In the genomic region with DNA sequence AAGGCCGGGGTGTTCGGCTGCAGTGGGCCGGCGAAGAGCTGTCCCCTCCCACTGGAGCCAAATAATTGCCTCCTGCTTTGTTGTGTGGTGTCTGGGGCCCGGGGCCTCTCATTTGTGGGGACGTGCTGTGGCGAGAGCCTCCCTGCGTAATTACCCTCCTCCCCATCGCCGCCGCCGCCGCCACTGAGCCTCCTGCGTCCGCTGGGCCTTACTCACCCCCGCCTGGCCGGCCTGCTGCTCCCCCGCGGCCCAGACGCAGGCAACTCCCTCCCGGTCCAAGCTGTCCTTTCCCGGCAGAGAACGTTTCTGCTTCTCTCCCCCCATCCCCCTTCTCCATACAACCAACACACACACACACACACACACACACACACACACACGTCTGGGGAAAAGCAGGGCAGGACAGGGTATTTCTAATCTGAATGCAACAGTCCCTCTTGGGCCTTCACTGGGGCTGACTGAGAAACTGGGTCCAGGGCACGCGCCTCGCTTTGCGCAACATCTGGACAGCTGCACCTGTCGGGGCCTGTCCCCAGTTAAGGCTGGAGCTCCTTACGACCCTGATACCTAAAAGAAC, we compare ENCODE assay signal across 8 mouse cellular contexts. TPM values are rescaled to one million over a fixed set of nuclear protein-coding genes. Genes with fewer than 3 reads are reported as not detected.
A peak's percentile ranks its signal among the peaks of the same experiment; 100 is the strongest.
DNase-seq lines count a peak whose midpoint lies in the region; ATAC-seq and TF ChIP-seq lines count a peak whose summit lies in the region.

No protein-coding gene starts in this region.

- peak overlapping the region; percentile 32 for H3K4me3 ChIP-seq in forebrain, embryonic 13.5 days
- peak overlapping the region; percentile 28 for H3K4me3 ChIP-seq in hindbrain, embryonic 14.5 days (replicated peaks; ENCODE audit: low read length)
- 0 out of 2 replicates have a peak overlapping the region, but pooled peaks have one; percentile 8 for H3K4me3 ChIP-seq in olfactory bulb, adult 2 months (ENCODE audit: insufficient read depth, low read depth, low read length)

- H3K9ac ChIP-seq in forebrain, embryonic 13.5 days: peak overlapping the region; percentile 69
- H3K9ac ChIP-seq in hindbrain, embryonic 14.5 days: peak overlapping the region; percentile 60

- H3K27me3 ChIP-seq in forebrain, embryonic 13.5 days: peaks cover 25% of the 10 kb centered on the region
- no peaks in the 10 kb centered on the region for H3K27me3 ChIP-seq in hindbrain, embryonic 14.5 days (ENCODE audit: control insufficient read depth, insufficient read depth, low read length)

- peak; percentile 61 for DNase-seq in cerebellum, adult 11-12 months
- no peak for DNase-seq in cerebellum, postnatal 4 days (ENCODE audit: low spot score in 2 of 2)
- peak; percentile 44 for DNase-seq in R1 (ENCODE audit: low read depth, low spot score)
- DNase-seq in hindbrain, embryonic 14.5 days (ENCODE audit: low spot score): no peak
- DNase-seq in liver: peak; percentile 36
- no peak for DNase-seq in spleen, postnatal 14 days (ENCODE audit: low spot score in 2 of 2)

- H3K4me2 ChIP-seq in forebrain, embryonic 13.5 days: peak overlapping the region; percentile 68
- peak overlapping the region; percentile 62 for H3K4me2 ChIP-seq in hindbrain, embryonic 14.5 days (replicated peaks)

- ATAC-seq in forebrain, embryonic 13.5 days: peak; percentile 43
- ATAC-seq in hindbrain, embryonic 14.5 days (ENCODE audit: low FRiP score): peak; percentile 27; the same call in 1 of the 2 replicates

- no peak for TF ChIP-seq CTCF in olfactory bulb, adult 2 months (IDR thresholded peaks at IDR 0.05; ENCODE audit: insufficient read depth, low read depth, low read length)

- H3K36me3 ChIP-seq in forebrain, embryonic 13.5 days (ENCODE audit: poor library complexity, severe bottlenecking): no peaks in the 10 kb centered on the region
- H3K36me3 ChIP-seq in hindbrain, embryonic 14.5 days (replicated peaks; ENCODE audit: control insufficient read depth, insufficient read depth): no peaks in the 10 kb centered on the region

- peak overlapping the region; percentile 66 for H3K27ac ChIP-seq in forebrain, embryonic 13.5 days
- H3K27ac ChIP-seq in hindbrain, embryonic 14.5 days: no peak overlapping the region
- H3K27ac ChIP-seq in olfactory bulb, adult 2 months (ENCODE audit: insufficient read depth, low read depth, low read length): no peak overlapping the region

- 1% methylated on average over 27 of the region's 30 CpGs for WGBS in forebrain, embryonic 13.5 days
- WGBS in hindbrain, embryonic 14.5 days: 3% methylated on average over 30 of the region's 30 CpGs
- 20% methylated on average over 30 of the region's 30 CpGs for WGBS in olfactory bulb, adult 2 months

- H3K4me1 ChIP-seq in forebrain, embryonic 13.5 days: peaks cover 23% of the 10 kb centered on the region
- H3K4me1 ChIP-seq in hindbrain, embryonic 14.5 days (replicated peaks; ENCODE audit: control insufficient read depth, insufficient read depth, low read length): peaks cover 14% of the 10 kb centered on the region
- peaks cover 17% of the 10 kb centered on the region for H3K4me1 ChIP-seq in olfactory bulb, adult 2 months (ENCODE audit: control insufficient read depth, insufficient read depth, low read length)

- no peaks in the 10 kb centered on the region for H3K9me3 ChIP-seq in forebrain, embryonic 13.5 days (replicated peaks)
- no peaks in the 10 kb centered on the region for H3K9me3 ChIP-seq in hindbrain, embryonic 14.5 days (ENCODE audit: control insufficient read depth, low read length)

- no peak for TF ChIP-seq POLR2A in olfactory bulb, adult 2 months (IDR thresholded peaks at IDR 0.05; ENCODE audit: insufficient read depth, low read depth, low read length)

RNA-seq across cellular contexts. Expression of a gene that starts 14.7 kb away (rescaled TPM):
- polyA plus RNA-seq in forebrain, embryonic 13.5 days (2015; fragmentation: Nextera tagmentation; extraction: Ambion mirVana): 18.3 and 18.8 TPM in 2 replicates
- 14.4 and 14.9 TPM in 2 replicates for polyA plus RNA-seq in hindbrain, embryonic 14.5 days (2014; fragmentation: Nextera tagmentation; extraction: Ambion mirVana)
- not detected in 2 replicates for polyA plus RNA-seq in olfactory bulb, adult 2 months (2012; ENCODE audit: insufficient read depth, insufficient read length, low replicate concordance, missing spikeins)

RNA-seq across cellular contexts. Expression of a gene that starts 15.7 kb away (rescaled TPM):
- polyA plus RNA-seq in forebrain, embryonic 13.5 days (2015; fragmentation: Nextera tagmentation; extraction: Ambion mirVana): 0.15 and 0.21 TPM in 2 replicates
- 0.09 and 0.16 TPM in 2 replicates for polyA plus RNA-seq in hindbrain, embryonic 14.5 days (2014; fragmentation: Nextera tagmentation; extraction: Ambion mirVana)
- not detected in 2 replicates for polyA plus RNA-seq in olfactory bulb, adult 2 months (2012; ENCODE audit: insufficient read depth, insufficient read length, low replicate concordance, missing spikeins)

RNA-seq across cellular contexts. Expression of a gene that starts 32.3 kb away (rescaled TPM):
- polyA plus RNA-seq in forebrain, embryonic 13.5 days (2015; fragmentation: Nextera tagmentation; extraction: Ambion mirVana): 22.8 and 23.0 TPM in 2 replicates
- 11.5 and 12.7 TPM in 2 replicates for polyA plus RNA-seq in hindbrain, embryonic 14.5 days (2014; fragmentation: Nextera tagmentation; extraction: Ambion mirVana)
- polyA plus RNA-seq in olfactory bulb, adult 2 months (2012; ENCODE audit: insufficient read depth, insufficient read length, low replicate concordance, missing spikeins): not detected in 2 replicates

RNA-seq across cellular contexts. Expression of a gene that starts 43.7 kb away (rescaled TPM):
- 3.0 and 3.6 TPM in 2 replicates for polyA plus RNA-seq in forebrain, embryonic 13.5 days (2015; fragmentation: Nextera tagmentation; extraction: Ambion mirVana)
- 2.6 and 4.3 TPM in 2 replicates for polyA plus RNA-seq in hindbrain, embryonic 14.5 days (2014; fragmentation: Nextera tagmentation; extraction: Ambion mirVana)
- not detected in 2 replicates for polyA plus RNA-seq in olfactory bulb, adult 2 months (2012; ENCODE audit: insufficient read depth, insufficient read length, low replicate concordance, missing spikeins)

RNA-seq across cellular contexts. Expression of a gene that starts 43.9 kb away (rescaled TPM):
- 59.3 and 60.7 TPM in 2 replicates for polyA plus RNA-seq in forebrain, embryonic 13.5 days (2015; fragmentation: Nextera tagmentation; extraction: Ambion mirVana)
- polyA plus RNA-seq in hindbrain, embryonic 14.5 days (2014; fragmentation: Nextera tagmentation; extraction: Ambion mirVana): 60.5 TPM in 2 replicates
- polyA plus RNA-seq in olfactory bulb, adult 2 months (2012; ENCODE audit: insufficient read depth, insufficient read length, low replicate concordance, missing spikeins): not detected in 2 replicates

Comparison
In these comparisons a context has a peak if more than half of its experiments do, and no peak if none do; other contexts are left out.
1. DNase-seq: peak in cerebellum, adult 11-12 months (single experiment), R1 (single experiment) and liver (single experiment); none in cerebellum, postnatal 4 days (0 of 2), hindbrain, embryonic 14.5 days (single experiment) and spleen, postnatal 14 days (0 of 2).
2. RNA of a gene that starts 32.3 kb away (polyA plus RNA-seq): 22.8 to 23.0 TPM in forebrain, embryonic 13.5 days and 11.5 to 12.7 TPM in hindbrain, embryonic 14.5 days; not detected in olfactory bulb, adult 2 months; every median in the first group is over 10 times any median in the second.
3. Peak in every context shown above with its lines, with median percentiles within 50 percentile points of each other: H3K4me3 ChIP-seq.